In genomic region chr1:56130951-56131350, GRCm38 (mm10) we compare ENCODE assay signal across 20 mouse cellular contexts.
DNase-seq lines count a peak whose midpoint lies in the region; ATAC-seq and TF ChIP-seq lines count a peak whose summit lies in the region.
"Had no signal": no experiment of that assay in that cellular context is flagged by ENCODE, and none has a peak within 500 bp of the region (broad histone marks: within the 10 kb centered on the region; RNA-seq: fewer than 3 reads in every experiment).

No protein-coding gene starts in this region.

- intact Hi-C loops in left cerebral cortex, adult 2 months (cut with DNase I): loop anchor here (5.0 kb wide), 1 partner anchor 111 kb away; no protein-coding TSS in a partner anchor
- intact Hi-C loops in left cerebral cortex, postnatal 4 days (cut with DNase I): no loop called here

- no peak for DNase-seq in frontal cortex, postnatal 14 days (ENCODE audit: low spot score in 2 of 2)
- DNase-seq in left cerebral cortex, adult 2 months (ENCODE audit: extremely low spot score in 1 of 2, low spot score in 2 of 2): peak in 1 of 2 experiments; percentile 7
- no peak for DNase-seq in left cerebral cortex, postnatal 4 days
- peak; percentile 9 to 67 for DNase-seq in frontal cortex, postnatal 36 days (ENCODE audit: low spot score in 2 of 2)
- DNase-seq in right cerebral cortex, postnatal 10 days (ENCODE audit: low spot score in 2 of 2): peak; percentile 22 to 40
- DNase-seq in adrenal gland, adult 2 months: no peak
- DNase-seq in ovary, postnatal 36 days (ENCODE audit: low spot score): no peak
- DNase-seq: cerebellum, adult 9-10 months; gastrocnemius, postnatal 25 days; kidney, adult 11 months; spleen, adult 18-20 months; thymus, postnatal 36 days had no signal

- ATAC-seq in frontal cortex, adult (ENCODE audit: low TSS enrichment): peak; percentile 83

- no peak for TF ChIP-seq CTCF in left cerebral cortex, adult 2 months (IDR thresholded peaks at IDR 0.05)

- H3K4me3 ChIP-seq in left cerebral cortex, adult 2 months: no peak overlapping the region
- H3K4me3 ChIP-seq: embryonic facial prominence, embryonic 12.5 days; hindbrain, embryonic 10.5 days; limb, embryonic 15.5 days; liver, embryonic 15.5 days; midbrain, embryonic 12.5 days; neural tube, embryonic 12.5 days had no signal

- H3K27ac ChIP-seq in left cerebral cortex, adult 2 months: peak overlapping the region; percentile 0
- H3K27ac ChIP-seq: embryonic facial prominence, embryonic 12.5 days; hindbrain, embryonic 10.5 days; kidney, postnatal 0 days; limb, embryonic 15.5 days; liver, embryonic 15.5 days; midbrain, embryonic 12.5 days; neural tube, embryonic 12.5 days had no signal

Comparison
In these comparisons a context has a peak if more than half of its experiments do, and no peak if none do; other contexts are left out.
1. DNase-seq: peak in frontal cortex, postnatal 36 days (2 of 2) and right cerebral cortex, postnatal 10 days (2 of 2); none in frontal cortex, postnatal 14 days (0 of 2), left cerebral cortex, postnatal 4 days (single experiment), adrenal gland, adult 2 months (single experiment) and ovary, postnatal 36 days (single experiment).